Mouse (Mus musculus) granulocyte monocyte progenitor cell, adult 5-6 weeks (primary cell): Measurements from ENCODE around the gene Prickle2. TPM values are rescaled to one million over a fixed set of nuclear protein-coding genes. Genes with fewer than 3 reads are reported as not detected.

Source experiments
- ATAC-seq: replicated peaks from 2 replicates; pipeline ENCODE4 v1.8.0; 2016; ENCODE audit warnings: mild to moderate bottlenecking, moderate TSS enrichment, inconsistent platforms; ENCODE audit not compliant: poor library complexity, severe bottlenecking
- total RNA-seq, 2 experiments: library from RNA; stranded (forward) in 1 of 2; stranded (reverse) in 1 of 2; fragments of 200-712, 200-1000 nt in 1 of 2; fragments of >200 nt in 1 of 2; fragmentation: Nextera tagmentation in 1 of 2; gene quantifications; 2 replicates each; pipeline ENCODE4 v1.2.3; 2014 to 2017

Gene Prickle2
- total RNA-seq, 2 experiments from 2014 or later, result not detected

- ATAC-seq, result no peak
Measured at GRCm38 (mm10) chr6:92669623-92670022, 36.3 kb downstream of the Prickle2 start.

GRCm38 (mm10) chr6:92667544-92667943 is 38.4 kb downstream of the Prickle2 start:
- no peak for ATAC-seq

- no peak for ATAC-seq
Measured at GRCm38 (mm10) chr6:92665530-92665989, 40.4 kb downstream of the Prickle2 start.

- no peak for ATAC-seq
Measured at GRCm38 (mm10) chr6:92663885-92664284, 42.1 kb downstream of the Prickle2 start.

GRCm38 (mm10) chr6:92663433-92663832 is 42.5 kb downstream of the Prickle2 start:
- no peak for ATAC-seq

- ATAC-seq, result no peak
Measured at GRCm38 (mm10) chr6:92649063-92649462, 56.9 kb downstream of the Prickle2 start.

- no peak for ATAC-seq
Measured at GRCm38 (mm10) chr6:92648571-92648970, 57.4 kb downstream of the Prickle2 start.

- no peak for ATAC-seq
Measured at GRCm38 (mm10) chr6:92642929-92643328, 63.0 kb downstream of the Prickle2 start.

GRCm38 (mm10) chr6:92641956-92642355 is 64.0 kb downstream of the Prickle2 start:
- ATAC-seq, result no peak

- no peak for ATAC-seq
Measured at GRCm38 (mm10) chr6:92640896-92641295, 65.1 kb downstream of the Prickle2 start.

- ATAC-seq, result no peak
Measured at GRCm38 (mm10) chr6:92636431-92636830, 69.5 kb downstream of the Prickle2 start.

GRCm38 (mm10) chr6:92634876-92635468 is 71.0 kb downstream of the Prickle2 start:
- ATAC-seq, result no peak

GRCm38 (mm10) chr6:92630991-92631390 is 75.0 kb downstream of the Prickle2 start:
- no peak for ATAC-seq

GRCm38 (mm10) chr6:92627711-92628110 is 78.2 kb downstream of the Prickle2 start:
- ATAC-seq, result no peak

GRCm38 (mm10) chr6:92627048-92627617 is 78.8 kb downstream of the Prickle2 start:
- ATAC-seq, result no peak

GRCm38 (mm10) chr6:92625923-92626322 is 80.0 kb downstream of the Prickle2 start:
- no peak for ATAC-seq

- no peak for ATAC-seq
Measured at GRCm38 (mm10) chr6:92624306-92624705, 81.6 kb downstream of the Prickle2 start.

- ATAC-seq, result no peak
Measured at GRCm38 (mm10) chr6:92617183-92617582, 88.8 kb downstream of the Prickle2 start.

GRCm38 (mm10) chr6:92614771-92615170 is 91.2 kb downstream of the Prickle2 start:
- no peak for ATAC-seq

GRCm38 (mm10) chr6:92612151-92612769 is 93.7 kb downstream of the Prickle2 start:
- no peak for ATAC-seq

- no peak for ATAC-seq
Measured at GRCm38 (mm10) chr6:92609682-92610235, 96.2 kb downstream of the Prickle2 start.
